Mouse (Mus musculus) central nervous system, embryonic 18 days (tissue): ENCODE measurements around the gene Wdr5. TPM values are rescaled to one million over a fixed set of nuclear protein-coding genes. Genes with fewer than 3 reads are reported as not detected.

Experiments used
- polyA plus RNA-seq: library from polyadenylated mRNA; depleted of rRNA; stranded (reverse); fragments of >200 nt; gene quantifications from 2 replicates; pipeline ENCODE4 v1.2.3, GENCODE M21; 2012; rRNA removed

Wdr5 gene
- polyA plus RNA-seq: 60.6 and 63.9 TPM in 2 replicates

GRCm38 (mm10) chr2:27514639-27515328 is at the start of gene Wdr5:
Gene Wdr5, plus strand, starts transcription at chr2:27515157.

DNA sequence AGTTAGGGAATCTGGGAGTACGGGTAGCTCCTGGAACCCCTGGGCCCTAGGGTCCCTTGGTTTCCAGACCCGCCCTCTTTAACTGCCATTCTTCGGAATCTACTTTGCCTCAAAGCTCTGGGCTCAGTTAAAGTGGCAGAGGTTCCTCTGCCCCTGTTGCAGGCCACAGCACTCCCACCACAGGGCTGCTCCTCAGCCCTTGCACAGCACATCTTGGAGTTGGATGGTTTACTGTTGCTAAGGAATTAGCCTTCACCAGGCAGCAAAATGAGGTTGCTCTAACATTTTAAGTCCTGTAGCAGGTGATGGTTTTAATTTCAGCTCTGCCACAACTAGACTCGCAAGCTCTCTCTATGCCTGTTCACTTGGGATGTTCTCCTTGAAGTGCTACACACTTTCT is 7.4 kb upstream of the Wdr5 start, which contains the start of gene Brd3:
TSS of gene Brd3 (minus strand) at position 101 of the 400 bp plus-strand sequence.

Other genes with a start within 250 kb of the Wdr5 start
- 46.2 and 50.2 TPM in 2 replicates for gene Vav2, start 88.1 kb upstream of the Wdr5 start, polyA plus RNA-seq
- gene Brd3os, start 72.8 kb upstream of the Wdr5 start, polyA plus RNA-seq: 36.5 and 37.0 TPM in 2 replicates
- gene Brd3, start 7.5 kb upstream of the Wdr5 start, polyA plus RNA-seq: 51.9 and 61.6 TPM in 2 replicates
- 8.9 and 9.0 TPM in 2 replicates for gene Rxra, start 161.3 kb downstream of the Wdr5 start, polyA plus RNA-seq